Mouse (Mus musculus): Measurements from ENCODE around the gene Nfkb2.

DNA sequence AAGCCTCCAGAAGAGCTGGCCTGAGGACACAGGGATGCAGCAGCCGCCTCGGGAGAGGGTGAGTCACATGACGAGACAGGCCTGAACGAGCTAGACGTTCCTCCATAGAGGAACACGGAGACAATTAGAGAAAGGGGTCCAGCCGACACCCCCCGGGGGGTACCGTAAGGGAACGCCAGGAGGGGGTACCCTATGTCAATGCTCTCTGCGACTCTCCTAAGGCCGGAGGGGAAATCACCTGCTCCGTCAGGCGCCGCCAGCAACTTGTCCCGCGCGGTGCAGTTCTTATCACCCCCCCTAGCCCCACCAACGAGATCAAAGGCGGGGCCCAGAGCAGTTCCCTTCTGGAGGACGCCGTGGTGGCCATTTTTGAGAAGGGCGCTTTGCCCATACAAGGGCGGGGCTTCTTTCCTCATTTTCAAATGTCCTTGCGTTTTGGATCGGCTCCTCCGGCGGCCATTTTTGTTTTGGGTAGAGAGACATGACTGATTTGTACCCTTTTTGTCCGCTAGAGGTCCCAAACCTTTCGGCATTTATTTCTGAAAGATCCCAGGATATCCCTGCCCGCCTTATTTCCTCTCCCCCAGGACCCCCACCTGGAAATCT is 34.3 kb downstream of the Nfkb2 start, which contains the start of gene Cuedc2:
- TF ChIP-seq GATA1 (IDR thresholded peaks at IDR 0.05; ENCODE audit: borderline replicate concordance, low read length) (no peak), FLI1 (IDR thresholded peaks at IDR 0.05; ENCODE audit: low read length) (no peak)

All from megakaryocyte, embryonic 14.5 days (primary cell).